In the genomic region with DNA sequence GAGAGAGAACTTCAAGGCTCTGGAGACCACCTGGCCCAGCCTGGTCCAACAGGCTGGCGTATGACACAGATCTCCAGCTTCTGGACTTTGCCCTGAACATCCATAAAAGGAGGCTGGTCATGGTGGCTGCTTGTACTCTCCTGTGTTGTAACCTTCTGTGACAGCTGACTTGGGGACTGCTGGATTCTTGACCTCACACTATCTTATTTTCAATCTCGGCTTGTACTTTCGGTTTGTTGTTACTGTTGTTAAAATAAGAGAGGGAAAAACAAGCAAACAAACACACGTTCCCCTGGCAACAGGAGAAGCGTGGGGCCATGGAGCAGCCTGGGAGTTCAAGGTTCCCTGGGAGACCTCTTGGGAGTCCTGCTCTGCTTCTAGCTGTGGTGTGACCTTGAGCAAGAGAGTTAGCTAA, we compare ENCODE assay signal across 14 mouse cellular contexts. TPM values are rescaled to one million over a fixed set of nuclear protein-coding genes. Genes with fewer than 3 reads are reported as not detected.
A peak's percentile ranks its signal among the peaks of the same experiment; 100 is the strongest.
DNase-seq lines count a peak whose midpoint lies in the region; ATAC-seq and TF ChIP-seq lines count a peak whose summit lies in the region.
"Had no signal": no experiment of that assay in that cellular context is flagged by ENCODE, and none has a peak within 500 bp of the region (broad histone marks: within the 10 kb centered on the region; RNA-seq: fewer than 3 reads in every experiment).

No protein-coding gene starts in this region.

- no peak for TF ChIP-seq CTCF in lung, postnatal 0 days (IDR thresholded peaks at IDR 0.05)

- peak; percentile 46 for ATAC-seq in lung, postnatal 0 days
- no peak for ATAC-seq in liver, embryonic 15.5 days (ENCODE audit: insufficient read depth)
- ATAC-seq: forebrain, embryonic 14.5 days had no signal

- H3K4me1 ChIP-seq in lung, postnatal 0 days (ENCODE audit: insufficient read depth, low read depth, low read length): peaks cover 4% of the 10 kb centered on the region; the same call in 1 of the 2 replicates
- H3K4me1 ChIP-seq in liver, embryonic 15.5 days (replicated peaks): peaks cover 84% of the 10 kb centered on the region

- no peak overlapping the region for H3K9ac ChIP-seq in lung, postnatal 0 days (replicated peaks; ENCODE audit: low read depth)
- no peak overlapping the region for H3K9ac ChIP-seq in liver, embryonic 15.5 days
- H3K9ac ChIP-seq: lung, embryonic 15.5 days had no signal

- no peak overlapping the region for H3K27ac ChIP-seq in lung, postnatal 0 days (ENCODE audit: low read length)
- peak overlapping the region; percentile 98 for H3K27ac ChIP-seq in liver, embryonic 15.5 days (replicated peaks)
- H3K27ac ChIP-seq: lung, embryonic 15.5 days had no signal

- WGBS in lung, postnatal 0 days: 78% methylated on average over 5 of the region's 5 CpGs
- 75% methylated on average over 5 of the region's 5 CpGs for WGBS in liver, embryonic 15.5 days (ENCODE audit: insufficient replicate concordance)

- no peaks in the 10 kb centered on the region for H3K9me3 ChIP-seq in lung, postnatal 0 days (ENCODE audit: low read length)
- H3K9me3 ChIP-seq in liver, embryonic 15.5 days (replicated peaks): no peaks in the 10 kb centered on the region
- H3K9me3 ChIP-seq: lung, embryonic 15.5 days had no signal

- DNase-seq in lung, postnatal 0 days (ENCODE audit: low spot score): peak; percentile 63
- DNase-seq in lung, postnatal 25 days (ENCODE audit: low spot score): no peak
- DNase-seq in kidney, adult 8-10 months: peak; percentile 42 to 55
- DNase-seq in thymus, postnatal 4 days: no peak
- no peak for DNase-seq in B cell, adult 2 months
- DNase-seq in urinary bladder, postnatal 36 days (ENCODE audit: low spot score in 2 of 2): no peak
- DNase-seq: cerebellum, adult 9-10 months; layer of hippocampus, postnatal 36 days; spleen, adult 18-20 months; thymus, postnatal 36 days had no signal

- H3K4me2 ChIP-seq in lung, postnatal 0 days (replicated peaks; ENCODE audit: low read depth, low read length): no peak overlapping the region
- H3K4me2 ChIP-seq in liver, embryonic 15.5 days: no peak overlapping the region
- H3K4me2 ChIP-seq: lung, embryonic 15.5 days had no signal

- no peaks in the 10 kb centered on the region for H3K27me3 ChIP-seq in lung, postnatal 0 days (replicated peaks; ENCODE audit: insufficient read depth, low read length)
- no peaks in the 10 kb centered on the region for H3K27me3 ChIP-seq in liver, embryonic 15.5 days
- H3K27me3 ChIP-seq: CH12.LX; lung, embryonic 15.5 days had no signal

- no peak overlapping the region for H3K4me3 ChIP-seq in lung, postnatal 0 days (ENCODE audit: low read depth, low read length)
- no peak overlapping the region for H3K4me3 ChIP-seq in liver, embryonic 15.5 days (replicated peaks)
- H3K4me3 ChIP-seq: lung, embryonic 15.5 days had no signal

- no peak for TF ChIP-seq EP300 in lung, postnatal 0 days (IDR thresholded peaks at IDR 0.05)

- no peaks in the 10 kb centered on the region for H3K36me3 ChIP-seq in lung, postnatal 0 days (ENCODE audit: insufficient read depth, low read length)
- H3K36me3 ChIP-seq in liver, embryonic 15.5 days (replicated peaks): peaks cover 88% of the 10 kb centered on the region
- H3K36me3 ChIP-seq: lung, embryonic 15.5 days had no signal

RNA-seq across cellular contexts. Expression of a gene that starts 17.7 kb away (rescaled TPM):
- 94.1 and 106 TPM in 2 replicates for polyA plus RNA-seq in lung, postnatal 0 days (2015; fragmentation: Nextera tagmentation; extraction: Ambion mirVana)
- 113 and 118 TPM in 2 replicates for polyA plus RNA-seq in liver, embryonic 15.5 days (2015; fragmentation: Nextera tagmentation; extraction: Ambion mirVana)

Comparison
In these comparisons a context has a peak if more than half of its experiments do, and no peak if none do; other contexts are left out.
1. DNase-seq: peak in lung, postnatal 0 days (single experiment) and kidney, adult 8-10 months (2 of 2); none in lung, postnatal 25 days (single experiment), thymus, postnatal 4 days (single experiment), B cell, adult 2 months (0 of 2) and urinary bladder, postnatal 36 days (0 of 2).